Mouse (Mus musculus) MEL (cell line): ENCODE measurements around the gene 9130019O22Rik. TPM values are rescaled to one million over a fixed set of nuclear protein-coding genes. Genes with fewer than 3 reads are reported as not detected.

ENCODE experiments used
- DNase-seq: peaks from one replicate; pipeline ENCODE4 v3.0.0; 2011; ENCODE audit warnings: low read depth, low spot score
- H3K27ac ChIP-seq: 2 replicates; pipeline ENCODE4 v1.5.1; 2012; ENCODE audit warnings: low read depth, mild to moderate bottlenecking, control low read depth, low read length, moderate library complexity; ENCODE audit not compliant: control insufficient read depth
- H3K27me3 ChIP-seq, 2 experiments: fragments of 150-350 bp in 1 of 2; sonication (generic) in 1 of 2; 2 replicates each; pipeline ENCODE4 v1.6.1; 2012; ENCODE audit warnings: low read length in 2 of 2, mild to moderate bottlenecking in 2 of 2, improper control_type of control experiment in 1 of 2, moderate library complexity in 1 of 2; ENCODE audit not compliant: insufficient read depth in 2 of 2, control insufficient read depth in 1 of 2
- H3K36me3 ChIP-seq, 2 experiments: 2 replicates each; pipeline ENCODE4 v1.6.1; 2012 to 2014; ENCODE audit warnings: low read length in 2 of 2, improper control_type of control experiment in 1 of 2, inconsistent platforms in 1 of 2, mild to moderate bottlenecking in 1 of 2; ENCODE audit not compliant: insufficient read depth in 2 of 2, control insufficient read depth in 1 of 2
- H3K4me1 ChIP-seq, 2 experiments: fragments of 150-350 bp in 1 of 2; sonication (generic) in 1 of 2; 2 replicates each; pipeline ENCODE4 v1.6.1; 2012; ENCODE audit warnings: low read length in 2 of 2, improper control_type of control experiment in 1 of 2, mild to moderate bottlenecking in 1 of 2; ENCODE audit not compliant: insufficient read depth in 2 of 2, control insufficient read depth in 1 of 2
- H3K4me3 ChIP-seq, 2 experiments: fragments of 150-350 bp in 1 of 2; sonication (generic) in 1 of 2; 2 replicates each; pipeline ENCODE4 v1.5.1; 2012; ENCODE audit warnings: low read depth in 2 of 2, low read length in 2 of 2, mild to moderate bottlenecking in 2 of 2, moderate library complexity in 2 of 2, control low read depth in 1 of 2, improper control_type of control experiment in 1 of 2; ENCODE audit not compliant: control insufficient read depth in 1 of 2, insufficient read depth in 1 of 2
- H3K79me2 ChIP-seq: 2 replicates; pipeline ENCODE4 v1.6.1; 2012; ENCODE audit warnings: mild to moderate bottlenecking, low read length, moderate library complexity; ENCODE audit not compliant: control insufficient read depth, poor library complexity, insufficient read depth
- H3K9ac ChIP-seq: 2 replicates; pipeline ENCODE4 v1.6.1; 2012; ENCODE audit warnings: low read depth, mild to moderate bottlenecking, control low read depth, low read length, moderate library complexity; ENCODE audit not compliant: control insufficient read depth, poor library complexity, severe bottlenecking
- H3K9me3 ChIP-seq: fragments of 150-350 bp; sonication (generic); replicated peaks from 2 replicates; pipeline ENCODE4 v1.6.1; 2012; ENCODE audit warnings: mild to moderate bottlenecking, low read length, improper control_type of control experiment, moderate library complexity; ENCODE audit not compliant: insufficient read depth
- BHLHE40 ChIP-seq: IDR thresholded peaks from 2 replicates; pipeline ENCODE4 v1.6.1; 2012; ENCODE audit warnings: low read depth, mild to moderate bottlenecking, inconsistent platforms, low read length, improper control_type of control experiment, borderline replicate concordance
- EP300 ChIP-seq, 2 experiments: IDR thresholded peaks; 2 replicates each; pipeline ENCODE4 v1.6.1; 2011; ENCODE audit warnings: improper control_type of control experiment in 2 of 2, low read length in 2 of 2, low read depth in 1 of 2, mild to moderate bottlenecking in 1 of 2
- GABPA ChIP-seq: IDR thresholded peaks from 2 replicates; pipeline ENCODE4 v1.6.1; 2012; ENCODE audit warnings: low read depth, mild to moderate bottlenecking, inconsistent platforms, low read length, improper control_type of control experiment, moderate library complexity
- GATA1 ChIP-seq: IDR thresholded peaks from 2 replicates; pipeline ENCODE4 v1.6.1; 2011; ENCODE audit warnings: low read depth, low read length, improper control_type of control experiment
- MAX ChIP-seq: IDR thresholded peaks from 2 replicates; pipeline ENCODE4 v1.6.1; 2011; ENCODE audit warnings: low read length, improper control_type of control experiment
- MXI1 ChIP-seq: IDR thresholded peaks from 2 replicates; pipeline ENCODE4 v1.6.1; 2011; ENCODE audit warnings: mild to moderate bottlenecking, low read depth, low read length, improper control_type of control experiment
- MYB ChIP-seq: IDR thresholded peaks from 2 replicates; pipeline ENCODE4 v1.6.1; 2011; ENCODE audit warnings: mild to moderate bottlenecking, low read depth, low read length, improper control_type of control experiment
- NRF1 ChIP-seq: IDR thresholded peaks from 2 replicates; pipeline ENCODE4 v1.6.1; 2014; ENCODE audit warnings: low read depth, mild to moderate bottlenecking, inconsistent platforms, low read length, improper control_type of control experiment, moderate library complexity; ENCODE audit not compliant: poor library complexity, insufficient read depth, severe bottlenecking
- POLR2A ChIP-seq, 2 experiments: IDR thresholded peaks; 2 replicates each; pipeline ENCODE4 v1.6.1; 2011 to 2012; ENCODE audit warnings: low read length in 2 of 2, mild to moderate bottlenecking in 2 of 2, control low read depth in 1 of 2, improper control_type of control experiment in 1 of 2, low read depth in 1 of 2, moderate library complexity in 1 of 2; ENCODE audit not compliant: control insufficient read depth in 1 of 2, insufficient read depth in 1 of 2, poor library complexity in 1 of 2
- RAD21 ChIP-seq: IDR thresholded peaks from 2 replicates; pipeline ENCODE4 v1.6.1; 2011; ENCODE audit warnings: mild to moderate bottlenecking, low read depth, low read length, improper control_type of control experiment
- SIN3A ChIP-seq: IDR thresholded peaks from 2 replicates; pipeline ENCODE4 v1.6.1; 2012; ENCODE audit warnings: low read length, improper control_type of control experiment, inconsistent platforms
- SMC3 ChIP-seq: IDR thresholded peaks from 2 replicates; pipeline ENCODE4 v1.6.1; 2011; ENCODE audit warnings: low read depth, low read length, improper control_type of control experiment
- TAL1 ChIP-seq: IDR thresholded peaks from 2 replicates; pipeline ENCODE4 v1.6.1; 2012; ENCODE audit warnings: mild to moderate bottlenecking, inconsistent platforms, low read length, moderate library complexity, mixed read lengths
- USF2 ChIP-seq, 2 experiments: IDR thresholded peaks; 2 replicates each; pipeline ENCODE4 v1.6.1; 2011 to 2012; ENCODE audit warnings: improper control_type of control experiment in 2 of 2, low read length in 2 of 2, borderline replicate concordance in 1 of 2, inconsistent platforms in 1 of 2, low read depth in 1 of 2, mild to moderate bottlenecking in 1 of 2; ENCODE audit not compliant: insufficient read depth in 1 of 2
- ZNF384 ChIP-seq: IDR thresholded peaks from 2 replicates; pipeline ENCODE4 v1.6.1; 2012; ENCODE audit warnings: low read depth, mild to moderate bottlenecking, inconsistent platforms, low read length, improper control_type of control experiment
- polyA plus RNA-seq, 2 experiments: library from polyadenylated mRNA; stranded (reverse) in 1 of 2; unstranded in 1 of 2; fragments of >175 nt in 1 of 2; fragments of >200 nt in 1 of 2; gene quantifications; 2 replicates each; pipeline versions ENCODE4 v1.2.1 to v1.2.4; 2012; ENCODE audit warnings: low replicate concordance in 2 of 2, low read depth in 1 of 2; ENCODE audit not compliant: insufficient read length in 2 of 2, insufficient read depth in 1 of 2, missing spikeins in 1 of 2
- total RNA-seq: library from RNA; depleted of rRNA; stranded (reverse); fragments of 300-350 nt; gene quantifications from 2 replicates; pipeline ENCODE4 v1.2.3, GENCODE M21; 2012

Gene 9130019O22Rik
- total and polyA plus RNA-seq, 3 experiments: 1.5 to 2.1 TPM; not detected in 1

DNA sequence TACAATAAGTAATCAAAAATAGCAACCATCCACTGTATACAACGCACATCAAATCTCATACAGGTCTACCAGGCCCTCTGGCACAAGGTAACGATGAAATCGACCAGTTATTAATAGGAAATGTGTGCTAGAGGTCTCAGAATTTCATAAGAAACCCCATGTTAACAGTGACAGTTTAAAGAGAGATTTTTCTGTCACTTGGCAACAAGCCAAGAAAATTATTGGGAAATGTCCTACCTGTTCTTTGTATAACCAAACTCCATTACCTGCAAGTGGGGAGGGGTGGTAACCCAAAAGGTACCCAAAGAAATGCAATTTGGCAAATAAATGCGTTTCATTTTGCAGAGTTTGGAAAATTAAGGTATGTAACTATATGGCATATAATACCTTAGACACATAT is 28.5 kb downstream of the 9130019O22Rik start:
- Histone ChIP-seq H3K79me2 (no peaks in the 10 kb centered on the region), H3K36me3 (peaks cover 0 to 3% of the 10 kb centered on the region in 2 experiments; a peak in 1 of 4 replicates), H3K9ac (no peak overlapping the region)
- no peak for DNase-seq
- TF ChIP-seq SIN3A: no peak
- TF ChIP-seq, all 39 proteins: peak for 0
- H3K4me1 ChIP-seq: 0 out of 4 replicates have a peak, but pooled peaks cover 0 to 2% of the 10 kb centered on the region in 2 experiments
- no peaks in the 10 kb centered on the region for H3K9me3 ChIP-seq
- peaks cover 0 to 1% of the 10 kb centered on the region in 2 experiments; a peak in 1 of 4 replicates for H3K27me3 ChIP-seq
- no peak overlapping the region for H3K4me3 ChIP-seq
- H3K27ac ChIP-seq: no peak overlapping the region

DNA sequence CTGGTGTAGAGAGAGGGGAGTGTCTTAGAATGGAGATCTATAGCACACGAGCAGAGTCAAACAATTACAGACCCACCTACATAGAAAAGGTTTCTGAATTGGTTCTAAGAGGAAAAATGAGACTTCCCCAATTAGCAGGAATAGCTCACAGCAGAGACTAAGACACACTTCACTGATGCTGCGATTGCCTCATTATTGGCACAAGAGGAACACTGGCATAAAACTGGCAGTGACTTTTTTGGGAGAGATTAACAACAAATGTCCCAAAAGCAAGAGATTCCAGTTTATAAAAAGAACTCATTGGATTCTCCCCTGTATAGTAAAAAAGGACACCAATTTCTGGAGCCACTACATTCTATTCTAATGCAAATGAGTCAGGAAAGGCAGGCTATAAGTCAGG is 29.1 kb downstream of the 9130019O22Rik start:
- no peak overlapping the region for H3K4me3 ChIP-seq
- H3K79me2 ChIP-seq: no peaks in the 10 kb centered on the region
- 0 out of 4 replicates have a peak, but pooled peaks cover 0 to 2% of the 10 kb centered on the region in 2 experiments for H3K4me1 ChIP-seq
- peaks cover 0 to 3% of the 10 kb centered on the region in 2 experiments; a peak in 1 of 4 replicates for H3K36me3 ChIP-seq
- H3K9ac ChIP-seq: no peak overlapping the region
- H3K9me3 ChIP-seq: no peaks in the 10 kb centered on the region
- no peak overlapping the region for H3K27ac ChIP-seq
- H3K27me3 ChIP-seq: peaks cover 0 to 1% of the 10 kb centered on the region in 2 experiments; a peak in 1 of 4 replicates
- DNase-seq: no peak
- no peak for TF ChIP-seq EP300 (IDR thresholded peaks at IDR 0.05; ENCODE audit: low read depth in 1 of 2, low read length in 2 of 2)

- no peak overlapping the region for H3K9ac ChIP-seq
Observed at GRCm38 (mm10) chr7:127355796-127356195, 31.2 kb downstream of the 9130019O22Rik start.

More at GRCm38 (mm10) chr7:127355796-127356195, 31.2 kb downstream of the 9130019O22Rik start:
- DNase-seq: no peak
- no peaks in the 10 kb centered on the region for H3K9me3 ChIP-seq
- no peak for TF ChIP-seq GABPA
- no peak for TF ChIP-seq MXI1
- TF ChIP-seq RAD21: no peak
- no peak for TF ChIP-seq ZNF384
- no peak for TF ChIP-seq BHLHE40
- no peak for TF ChIP-seq MAX
- no peak for TF ChIP-seq SMC3
- no peak for TF ChIP-seq GATA1
- no peak for TF ChIP-seq POLR2A (IDR thresholded peaks at IDR 0.05; ENCODE audit: control insufficient read depth in 1 of 2, insufficient read depth in 1 of 2, low read depth in 1 of 2, low read length in 2 of 2, poor library complexity in 1 of 2)
- no peak for TF ChIP-seq TAL1
- no peak for TF ChIP-seq MYB
- TF ChIP-seq USF2 (IDR thresholded peaks at IDR 0.05; ENCODE audit: borderline replicate concordance in 1 of 2, insufficient read depth in 1 of 2, low read depth in 1 of 2, low read length in 2 of 2): no peak
- TF ChIP-seq NRF1: no peak
- no peak overlapping the region for H3K4me3 ChIP-seq
- H3K79me2 ChIP-seq: no peaks in the 10 kb centered on the region
- peaks cover 0 to 1% of the 10 kb centered on the region in 2 experiments; a peak in 2 of 4 replicates for H3K27me3 ChIP-seq
- H3K4me1 ChIP-seq: peaks cover 0 to 5% of the 10 kb centered on the region in 2 experiments; a peak in 1 of 4 replicates
- no peak overlapping the region for H3K27ac ChIP-seq
- peaks cover 0 to 3% of the 10 kb centered on the region in 2 experiments; a peak in 2 of 4 replicates for H3K36me3 ChIP-seq
